Mouse (Mus musculus): ENCODE data around the gene Zfp160. TPM values are rescaled to one million over a fixed set of nuclear protein-coding genes. Genes with fewer than 3 reads are reported as not detected.
"Not testable (repeated sequence)": the region's sequence is repeated elsewhere in the genome, so short reads cannot be mapped to it uniquely, and the experiment has no call there.

Zfp160 gene
- polyA plus RNA-seq, 1 experiment, result 15.8 TPM

- no peaks in the 10 kb centered on the region for H3K4me1 ChIP-seq (ENCODE audit: control insufficient read depth, insufficient read depth, low read length)
- H3K27ac ChIP-seq (ENCODE audit: insufficient read depth, low read length), result no peak overlapping the region
- TF ChIP-seq CTCF (IDR thresholded peaks at IDR 0.05; ENCODE audit: extremely low read depth, insufficient read depth, low read length), result no peak
- TF ChIP-seq POLR2A (IDR thresholded peaks at IDR 0.05; ENCODE audit: extremely low read depth, insufficient read depth, low read length), result no peak
- no peak overlapping the region for H3K4me3 ChIP-seq (ENCODE audit: insufficient read depth, low read length)
Measured at GRCm38 (mm10) chr17:21050901-21051300, 42.2 kb downstream of the Zfp160 start.

GRCm38 (mm10) chr17:21051341-21051740, 42.6 kb downstream of the Zfp160 start:
- H3K27ac ChIP-seq (ENCODE audit: insufficient read depth, low read length); H3K4me1 ChIP-seq (ENCODE audit: control insufficient read depth, insufficient read depth, low read length); H3K4me3 ChIP-seq (ENCODE audit: insufficient read depth, low read length): not testable (repeated sequence)

- H3K4me3 ChIP-seq (ENCODE audit: insufficient read depth, low read length); H3K27ac ChIP-seq (ENCODE audit: insufficient read depth, low read length); H3K4me1 ChIP-seq (ENCODE audit: control insufficient read depth, insufficient read depth, low read length): not testable (repeated sequence)
Measured at GRCm38 (mm10) chr17:21051919-21052318, 43.2 kb downstream of the Zfp160 start.

GRCm38 (mm10) chr17:21053267-21053666, 44.6 kb downstream of the Zfp160 start:
- Histone ChIP-seq H3K4me3 (ENCODE audit: insufficient read depth, low read length) (no peak overlapping the region), H3K4me1 (ENCODE audit: control insufficient read depth, insufficient read depth, low read length) (no peaks in the 10 kb centered on the region), H3K27ac (ENCODE audit: insufficient read depth, low read length) (no peak overlapping the region)
- TF ChIP-seq POLR2A (IDR thresholded peaks at IDR 0.05; ENCODE audit: extremely low read depth, insufficient read depth, low read length) (no peak), CTCF (IDR thresholded peaks at IDR 0.05; ENCODE audit: extremely low read depth, insufficient read depth, low read length) (no peak)

GRCm38 (mm10) chr17:21055111-21055510, 46.4 kb downstream of the Zfp160 start:
- H3K4me3 ChIP-seq (ENCODE audit: insufficient read depth, low read length); H3K4me1 ChIP-seq (ENCODE audit: control insufficient read depth, insufficient read depth, low read length); H3K27ac ChIP-seq (ENCODE audit: insufficient read depth, low read length): not testable (repeated sequence)

GRCm38 (mm10) chr17:21065501-21065900, 56.8 kb downstream of the Zfp160 start:
- H3K4me3 ChIP-seq (ENCODE audit: insufficient read depth, low read length), result no peak overlapping the region
- H3K27ac ChIP-seq (ENCODE audit: insufficient read depth, low read length), result no peak overlapping the region
- no peak for TF ChIP-seq CTCF (IDR thresholded peaks at IDR 0.05; ENCODE audit: extremely low read depth, insufficient read depth, low read length)
- H3K4me1 ChIP-seq (ENCODE audit: control insufficient read depth, insufficient read depth, low read length), result no peaks in the 10 kb centered on the region

GRCm38 (mm10) chr17:21067036-21067435, 58.3 kb downstream of the Zfp160 start:
- Histone ChIP-seq H3K27ac (ENCODE audit: insufficient read depth, low read length) (no peak overlapping the region), H3K4me3 (ENCODE audit: insufficient read depth, low read length) (no peak overlapping the region), H3K4me1 (ENCODE audit: control insufficient read depth, insufficient read depth, low read length) (no peaks in the 10 kb centered on the region)
- TF ChIP-seq CTCF (IDR thresholded peaks at IDR 0.05; ENCODE audit: extremely low read depth, insufficient read depth, low read length) (no peak), POLR2A (IDR thresholded peaks at IDR 0.05; ENCODE audit: extremely low read depth, insufficient read depth, low read length) (no peak)

- H3K27ac ChIP-seq (ENCODE audit: insufficient read depth, low read length); H3K4me1 ChIP-seq (ENCODE audit: control insufficient read depth, insufficient read depth, low read length); H3K4me3 ChIP-seq (ENCODE audit: insufficient read depth, low read length): not testable (repeated sequence)
Measured at GRCm38 (mm10) chr17:21069443-21069842, 60.7 kb downstream of the Zfp160 start.

GRCm38 (mm10) chr17:21070971-21071370, 62.3 kb downstream of the Zfp160 start:
- not testable (repeated sequence) for H3K4me1 ChIP-seq (ENCODE audit: control insufficient read depth, insufficient read depth, low read length); H3K27ac ChIP-seq (ENCODE audit: insufficient read depth, low read length); H3K4me3 ChIP-seq (ENCODE audit: insufficient read depth, low read length)

Other genes starting within 250 kb of the Zfp160 start
- not detected in 2 replicates for gene Vmn1r228, start 222.7 kb upstream of the Zfp160 start, polyA plus RNA-seq (2012; rRNA removed)
- gene Vmn1r229, start 197.3 kb upstream of the Zfp160 start, polyA plus RNA-seq (2012; rRNA removed), result not detected in 2 replicates
- not detected in 2 replicates for gene Vmn1r230, start 168.5 kb upstream of the Zfp160 start, polyA plus RNA-seq (2012; rRNA removed)
- not detected in 2 replicates for gene Vmn1r231, start 103.8 kb upstream of the Zfp160 start, polyA plus RNA-seq (2012; rRNA removed)
- gene Vmn1r232, start 89.2 kb upstream of the Zfp160 start, polyA plus RNA-seq (2012; rRNA removed), result not detected in 2 replicates
- 596 and 603 TPM in 2 replicates for gene Ppp2r1a, start 63.6 kb upstream of the Zfp160 start, polyA plus RNA-seq (2012; rRNA removed)
- gene Vmn1r233, start 12.4 kb upstream of the Zfp160 start, polyA plus RNA-seq (2012; rRNA removed), result not detected in 2 replicates
- not detected in 2 replicates for gene Vmn1r234, start 217.2 kb downstream of the Zfp160 start, polyA plus RNA-seq (2012; rRNA removed)
- not detected in 2 replicates for gene Vmn1r235, start 247.5 kb downstream of the Zfp160 start, polyA plus RNA-seq (2012; rRNA removed)

Measured in cortical plate, adult 2 months (tissue).